Mouse (Mus musculus): Measurements from ENCODE around the gene Clec2d. TPM values are rescaled to one million over a fixed set of nuclear protein-coding genes. Genes with fewer than 3 reads are reported as not detected.

Clec2d gene
- polyA plus RNA-seq, 1 experiment = 4.9 TPM

DNA sequence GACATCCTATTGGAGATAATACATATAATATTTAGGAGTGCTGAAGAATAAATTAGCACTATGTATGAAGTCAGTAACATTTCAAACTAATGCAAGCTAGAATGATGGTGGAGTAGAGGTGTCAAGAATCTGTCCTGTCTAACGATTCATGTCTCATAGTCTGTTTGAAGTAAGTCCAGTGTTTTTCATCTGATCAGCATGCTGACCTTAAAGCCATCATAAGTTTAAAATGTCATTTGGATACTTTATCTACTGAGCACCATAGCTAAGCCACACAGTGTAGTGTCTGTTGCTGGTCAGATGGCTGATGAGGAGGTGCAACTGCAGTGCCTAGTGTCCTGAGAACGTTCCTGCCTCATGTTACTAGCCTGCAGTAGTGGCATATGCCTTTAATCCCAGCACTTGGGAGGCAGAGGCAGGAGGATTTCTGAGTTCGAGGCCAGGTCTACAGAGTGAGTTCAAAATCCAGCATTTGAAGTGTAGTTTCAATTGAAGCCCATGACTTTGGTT is 36.4 kb downstream of the Clec2d start:
- Histone ChIP-seq H3K36me3 (ENCODE audit: control insufficient read depth, insufficient read depth, low read length) (no peaks in the 10 kb centered on the region), H3K27ac (ENCODE audit: control insufficient read depth, insufficient read depth, low read depth, low read length) (peak overlapping the region; percentile 53; the same call in 1 of the 2 replicates), H3K27me3 (ENCODE audit: control insufficient read depth, insufficient read depth, low read length) (no peaks in the 10 kb centered on the region), H3K4me1 (ENCODE audit: control insufficient read depth, insufficient read depth, low read length) (no peaks in the 10 kb centered on the region), H3K4me3 (ENCODE audit: control insufficient read depth, low read depth, low read length) (no peak overlapping the region)
- no peak for TF ChIP-seq POLR2A (IDR thresholded peaks at IDR 0.05; ENCODE audit: control insufficient read depth, low read depth, low read length)

DNA sequence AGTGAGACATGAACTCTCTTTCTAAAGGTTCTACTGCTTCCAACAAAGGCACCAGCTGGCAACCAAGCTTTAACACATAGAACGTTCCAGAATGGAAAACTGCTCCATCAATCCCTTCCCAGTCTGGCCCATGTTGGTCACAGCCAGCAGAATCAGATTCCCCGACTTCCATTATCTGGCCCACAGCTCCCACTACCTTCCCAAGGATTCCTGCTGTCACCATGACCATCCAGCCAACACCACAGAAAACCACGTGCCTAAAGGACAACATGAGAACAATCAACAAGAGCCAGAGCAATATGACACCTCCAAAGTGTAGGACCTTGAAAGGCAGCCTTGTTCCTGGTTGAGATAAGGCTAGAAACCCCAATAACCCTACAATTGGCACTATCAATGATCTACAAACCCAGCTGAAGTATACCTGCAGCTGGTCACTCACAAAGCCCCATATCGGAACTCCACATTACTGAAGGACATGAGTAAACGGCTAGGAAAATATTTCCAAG is 37.8 kb downstream of the Clec2d start:
- H3K36me3 ChIP-seq (ENCODE audit: control insufficient read depth, insufficient read depth, low read length) = no peaks in the 10 kb centered on the region
- TF ChIP-seq POLR2A (IDR thresholded peaks at IDR 0.05; ENCODE audit: control insufficient read depth, low read depth, low read length) (no peak), CTCF (IDR thresholded peaks at IDR 0.05; ENCODE audit: control insufficient read depth, insufficient read depth, insufficient replicate concordance, low read depth, low read length) (no peak)
- H3K27ac ChIP-seq (ENCODE audit: control insufficient read depth, insufficient read depth, low read depth, low read length) = no peak overlapping the region
- no peaks in the 10 kb centered on the region for H3K4me1 ChIP-seq (ENCODE audit: control insufficient read depth, insufficient read depth, low read length)
- H3K4me3 ChIP-seq (ENCODE audit: control insufficient read depth, low read depth, low read length) = no peak overlapping the region
- H3K27me3 ChIP-seq (ENCODE audit: control insufficient read depth, insufficient read depth, low read length) = no peaks in the 10 kb centered on the region

DNA sequence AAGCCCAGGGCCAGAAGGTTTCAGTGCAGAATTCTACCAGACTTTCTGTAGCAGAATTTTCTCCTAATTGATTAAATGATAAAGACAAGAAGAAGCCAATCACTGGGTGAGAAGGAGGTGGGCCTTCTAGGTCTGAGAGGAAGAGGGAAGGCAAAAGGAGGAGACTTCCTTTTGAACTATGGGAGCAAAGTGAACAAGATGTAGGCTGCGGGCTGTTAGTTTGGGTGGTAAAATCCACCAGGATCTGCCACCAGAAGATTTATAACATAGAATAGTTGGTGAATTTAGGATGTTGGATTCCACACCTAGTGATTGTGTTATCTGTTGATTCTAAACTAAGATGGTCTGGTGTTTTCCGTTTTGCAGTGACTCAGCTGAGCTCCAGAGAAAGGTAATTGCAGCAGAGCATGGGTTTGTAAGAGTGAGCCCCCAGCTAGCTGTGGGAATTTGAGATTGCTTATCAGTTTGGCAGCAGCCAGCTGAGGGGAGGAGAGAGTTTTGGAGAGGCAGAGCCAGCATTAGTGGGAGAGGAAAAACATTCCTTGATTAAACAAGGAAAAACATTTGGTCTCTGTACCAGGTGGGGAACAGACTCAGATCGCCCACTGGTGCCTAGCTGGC is 39.6 kb downstream of the Clec2d start:
- Histone ChIP-seq H3K4me3 (ENCODE audit: control insufficient read depth, low read depth, low read length) (no peak overlapping the region), H3K27me3 (ENCODE audit: control insufficient read depth, insufficient read depth, low read length) (no peaks in the 10 kb centered on the region), H3K4me1 (ENCODE audit: control insufficient read depth, insufficient read depth, low read length) (no peaks in the 10 kb centered on the region), H3K36me3 (ENCODE audit: control insufficient read depth, insufficient read depth, low read length) (no peaks in the 10 kb centered on the region), H3K27ac (ENCODE audit: control insufficient read depth, insufficient read depth, low read depth, low read length) (no peak overlapping the region)
- no peak for TF ChIP-seq POLR2A (IDR thresholded peaks at IDR 0.05; ENCODE audit: control insufficient read depth, low read depth, low read length)
- no peak for TF ChIP-seq CTCF (IDR thresholded peaks at IDR 0.05; ENCODE audit: control insufficient read depth, insufficient read depth, insufficient replicate concordance, low read depth, low read length)

DNA sequence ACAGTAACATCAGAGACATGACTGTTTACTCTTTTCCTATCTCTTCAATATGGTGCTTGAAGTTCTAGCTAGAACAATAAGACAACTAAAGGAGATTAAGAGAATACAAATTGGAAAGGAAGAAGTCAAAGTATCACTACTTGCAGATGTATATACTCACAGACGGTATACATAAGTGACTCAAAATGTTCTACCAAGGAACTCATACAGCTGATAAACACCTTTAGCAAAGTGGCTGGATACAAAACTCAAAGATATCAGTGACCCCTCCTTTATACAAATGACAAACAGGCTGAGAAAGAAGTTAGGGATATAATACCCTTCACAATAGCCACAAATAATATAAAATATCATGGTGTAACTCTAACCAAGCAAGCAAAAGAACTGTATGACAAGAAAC is 40.6 kb downstream of the Clec2d start:
- Histone ChIP-seq H3K27ac (ENCODE audit: control insufficient read depth, insufficient read depth, low read depth, low read length) (no peak overlapping the region), H3K4me1 (ENCODE audit: control insufficient read depth, insufficient read depth, low read length) (no peaks in the 10 kb centered on the region), H3K27me3 (ENCODE audit: control insufficient read depth, insufficient read depth, low read length) (no peaks in the 10 kb centered on the region), H3K36me3 (ENCODE audit: control insufficient read depth, insufficient read depth, low read length) (no peaks in the 10 kb centered on the region), H3K4me3 (ENCODE audit: control insufficient read depth, low read depth, low read length) (no peak overlapping the region)
- TF ChIP-seq CTCF (IDR thresholded peaks at IDR 0.05; ENCODE audit: control insufficient read depth, insufficient read depth, insufficient replicate concordance, low read depth, low read length) (no peak), POLR2A (IDR thresholded peaks at IDR 0.05; ENCODE audit: control insufficient read depth, low read depth, low read length) (no peak)

DNA sequence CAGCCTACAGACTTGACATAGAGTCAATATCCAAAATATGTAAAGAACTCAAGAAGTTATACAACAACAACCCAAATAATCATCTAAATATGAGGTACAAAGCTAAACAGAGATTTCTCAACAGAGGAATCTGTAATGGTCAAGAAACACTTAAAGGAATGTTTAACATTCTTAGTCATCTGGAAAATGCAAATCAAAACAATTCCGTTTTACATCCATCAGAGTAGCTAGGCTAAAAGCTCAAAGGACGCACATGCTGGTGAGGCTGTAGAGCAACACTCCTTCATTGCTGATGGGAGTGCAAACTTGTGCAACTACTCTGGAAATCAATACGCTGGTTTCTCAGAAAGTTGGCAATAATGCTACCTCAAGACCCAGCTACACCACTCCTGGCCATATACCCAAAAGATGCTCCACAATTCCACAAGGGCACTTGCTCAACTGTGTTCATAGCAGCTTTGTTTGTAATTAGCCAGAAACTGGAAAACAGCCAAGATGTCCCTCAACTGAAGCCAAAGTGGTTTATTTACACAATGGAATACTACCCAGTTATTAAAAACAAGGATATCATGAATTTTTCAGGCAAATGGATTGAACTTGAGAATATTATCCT is 41.9 kb downstream of the Clec2d start:
- Histone ChIP-seq H3K36me3 (ENCODE audit: control insufficient read depth, insufficient read depth, low read length) (no peaks in the 10 kb centered on the region), H3K4me3 (ENCODE audit: control insufficient read depth, low read depth, low read length) (no peak overlapping the region), H3K27ac (ENCODE audit: control insufficient read depth, insufficient read depth, low read depth, low read length) (no peak overlapping the region), H3K27me3 (ENCODE audit: control insufficient read depth, insufficient read depth, low read length) (no peaks in the 10 kb centered on the region), H3K4me1 (ENCODE audit: control insufficient read depth, insufficient read depth, low read length) (no peaks in the 10 kb centered on the region)
- TF ChIP-seq CTCF (IDR thresholded peaks at IDR 0.05; ENCODE audit: control insufficient read depth, insufficient read depth, insufficient replicate concordance, low read depth, low read length) = no peak

DNA sequence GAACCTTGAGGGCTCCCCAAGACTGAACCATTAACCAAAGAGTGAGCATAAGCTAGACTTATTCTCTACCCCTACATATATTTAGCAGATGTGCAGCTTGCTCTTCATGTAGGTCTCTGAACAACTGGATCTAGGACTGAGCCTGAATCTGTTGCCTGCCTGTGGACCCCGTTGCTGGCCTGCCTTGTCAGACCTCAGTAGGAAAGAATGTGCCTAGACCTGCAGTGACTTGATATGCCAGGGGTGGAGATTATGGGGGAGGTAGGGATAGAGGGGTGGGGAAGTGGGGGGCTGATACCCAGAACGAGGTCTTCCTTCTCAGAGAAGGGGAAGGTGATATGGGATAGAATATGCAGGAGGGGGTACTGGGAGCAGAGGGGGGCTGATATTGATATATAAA is 43.2 kb downstream of the Clec2d start:
- TF ChIP-seq POLR2A (IDR thresholded peaks at IDR 0.05; ENCODE audit: control insufficient read depth, low read depth, low read length) = no peak
- TF ChIP-seq CTCF (IDR thresholded peaks at IDR 0.05; ENCODE audit: control insufficient read depth, insufficient read depth, insufficient replicate concordance, low read depth, low read length) = no peak
- Histone ChIP-seq H3K4me1 (ENCODE audit: control insufficient read depth, insufficient read depth, low read length) (no peaks in the 10 kb centered on the region), H3K27me3 (ENCODE audit: control insufficient read depth, insufficient read depth, low read length) (no peaks in the 10 kb centered on the region), H3K27ac (ENCODE audit: control insufficient read depth, insufficient read depth, low read depth, low read length) (peak overlapping the region; percentile 49; the same call in 1 of the 2 replicates), H3K36me3 (ENCODE audit: control insufficient read depth, insufficient read depth, low read length) (no peaks in the 10 kb centered on the region), H3K4me3 (ENCODE audit: control insufficient read depth, low read depth, low read length) (no peak overlapping the region)

DNA sequence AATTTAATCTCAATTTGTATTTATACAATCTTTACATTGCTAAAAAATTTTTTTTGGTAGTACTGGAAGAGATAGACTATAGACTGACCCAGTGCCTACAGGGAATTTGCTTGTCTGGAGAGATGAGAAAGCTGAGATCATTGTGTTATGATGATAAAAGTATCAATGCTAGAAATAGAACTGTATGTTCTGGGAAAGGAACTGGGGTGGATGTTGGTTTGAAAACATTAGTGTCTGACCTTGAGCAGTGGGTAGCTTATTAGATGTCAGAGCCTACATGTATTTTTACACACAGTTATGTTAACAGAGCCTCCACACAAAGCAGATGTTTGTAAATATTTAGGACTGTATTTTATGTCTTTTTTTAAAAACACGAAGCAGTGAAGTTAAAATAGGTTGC is 43.7 kb downstream of the Clec2d start:
- no peaks in the 10 kb centered on the region for H3K27me3 ChIP-seq (ENCODE audit: control insufficient read depth, insufficient read depth, low read length)
- no peaks in the 10 kb centered on the region for H3K36me3 ChIP-seq (ENCODE audit: control insufficient read depth, insufficient read depth, low read length)
- TF ChIP-seq CTCF (IDR thresholded peaks at IDR 0.05; ENCODE audit: control insufficient read depth, insufficient read depth, insufficient replicate concordance, low read depth, low read length) (no peak), POLR2A (IDR thresholded peaks at IDR 0.05; ENCODE audit: control insufficient read depth, low read depth, low read length) (no peak)
- no peak overlapping the region for H3K4me3 ChIP-seq (ENCODE audit: control insufficient read depth, low read depth, low read length)
- H3K4me1 ChIP-seq (ENCODE audit: control insufficient read depth, insufficient read depth, low read length) = no peaks in the 10 kb centered on the region
- no peak overlapping the region for H3K27ac ChIP-seq (ENCODE audit: control insufficient read depth, insufficient read depth, low read depth, low read length)
